Comparison of ENCODE assay signal across 1 mouse cellular context in genomic region chr8:70920049-70920922, GRCm38 (mm10).
A peak's percentile ranks its signal among the peaks of the same experiment; 100 is the strongest.
TF ChIP-seq lines count a peak whose summit lies in the region.

No protein-coding gene starts in this region.

TF ChIP-seq in CH12.LX, 34 proteins besides CTCF, POLR2A, EP300 and RAD21:
- TF ChIP-seq MYC (IDR thresholded peaks at IDR 0.05; ENCODE audit: low read depth, low read length) (0 out of 2 replicates have a peak, but pooled peaks have one; percentile 56), GABPA (IDR thresholded peaks at IDR 0.05; ENCODE audit: insufficient replicate concordance, low read depth, low read length) (no peak)
